ENCODE assay signal across 12 mouse cellular contexts in genomic region chr15:3978279-3978678, GRCm38 (mm10). TPM values are rescaled to one million over a fixed set of nuclear protein-coding genes. Genes with fewer than 3 reads are reported as not detected.
DNase-seq lines count a peak whose midpoint lies in the region; ATAC-seq and TF ChIP-seq lines count a peak whose summit lies in the region.
"Had no signal": no experiment of that assay in that cellular context is flagged by ENCODE, and none has a peak within 500 bp of the region (broad histone marks: within the 10 kb centered on the region; RNA-seq: fewer than 3 reads in every experiment).

No protein-coding gene starts in this region.

- no peak overlapping the region for H3K27ac ChIP-seq in forebrain, embryonic 14.5 days (ENCODE audit: low read depth, low read length)
- H3K27ac ChIP-seq in forebrain, embryonic 16.5 days (ENCODE audit: low read length): no peak overlapping the region
- H3K27ac ChIP-seq in layer of hippocampus, adult 2 months: peak overlapping the region; percentile 100; the same call in 1 of the 2 replicates
- H3K27ac ChIP-seq in midbrain, embryonic 16.5 days (ENCODE audit: low read length): no peak overlapping the region

- peak; percentile 67 for TF ChIP-seq CTCF in layer of hippocampus, adult 2 months (conservative IDR thresholded peaks at IDR 0.05)

- no peaks in the 10 kb centered on the region for H3K27me3 ChIP-seq in forebrain, embryonic 14.5 days (replicated peaks; ENCODE audit: control insufficient read depth, insufficient read depth, low read length)
- H3K27me3 ChIP-seq in forebrain, embryonic 16.5 days (replicated peaks; ENCODE audit: control insufficient read depth, insufficient read depth, low read length): no peaks in the 10 kb centered on the region
- H3K27me3 ChIP-seq in midbrain, embryonic 16.5 days (ENCODE audit: control insufficient read depth, insufficient read depth, low read depth, low read length): no peaks in the 10 kb centered on the region
- H3K27me3 ChIP-seq: embryonic facial prominence, embryonic 15.5 days had no signal

- 0 out of 2 replicates have a peak, but pooled peaks have one; percentile 12 for ATAC-seq in forebrain, embryonic 14.5 days
- ATAC-seq in forebrain, embryonic 16.5 days: no peak
- ATAC-seq in midbrain, embryonic 16.5 days: peak; percentile 23; the same call in 1 of the 2 replicates

- no peaks in the 10 kb centered on the region for H3K4me1 ChIP-seq in forebrain, embryonic 14.5 days (ENCODE audit: control insufficient read depth, insufficient read depth, low read length)
- peaks cover 3% of the 10 kb centered on the region; the same call in 1 of the 2 replicates for H3K4me1 ChIP-seq in forebrain, embryonic 16.5 days (replicated peaks; ENCODE audit: control insufficient read depth, insufficient read depth, low read length)
- no peaks in the 10 kb centered on the region for H3K4me1 ChIP-seq in midbrain, embryonic 16.5 days (ENCODE audit: control insufficient read depth, insufficient read depth, low read length)
- H3K4me1 ChIP-seq: embryonic facial prominence, embryonic 15.5 days had no signal

- no peak overlapping the region for H3K4me2 ChIP-seq in forebrain, embryonic 14.5 days (ENCODE audit: low read length)
- H3K4me2 ChIP-seq in forebrain, embryonic 16.5 days (ENCODE audit: low read length): no peak overlapping the region
- peak overlapping the region; percentile 81; the same call in 1 of the 2 replicates for H3K4me2 ChIP-seq in midbrain, embryonic 16.5 days (ENCODE audit: low read length)

- DNase-seq in forebrain, embryonic 14.5 days (ENCODE audit: low spot score): no peak
- no peak for DNase-seq in layer of hippocampus, adult 2 months (ENCODE audit: low spot score in 2 of 2)
- no peak for DNase-seq in layer of hippocampus, adult 9-11 months
- DNase-seq in NIH3T3 (ENCODE audit: low read depth): peak; percentile 8
- DNase-seq in frontal cortex, postnatal 10 days (ENCODE audit: low spot score in 2 of 2): no peak
- no peak for DNase-seq in thymus, postnatal 4 days
- DNase-seq: gastrocnemius, postnatal 36 days; kidney, adult 2 months; right cerebral cortex, postnatal 14 days had no signal

- WGBS in forebrain, embryonic 14.5 days: 93% methylated on average over 2 of the region's 2 CpGs
- 93% methylated on average over 2 of the region's 2 CpGs for WGBS in forebrain, embryonic 16.5 days
- whole genome bisulfite sequencing in midbrain, embryonic 16.5 days: 96% methylated on average over 2 of the region's 2 CpGs

- H3K4me3 ChIP-seq in forebrain, embryonic 14.5 days (ENCODE audit: low read depth, low read length): no peak overlapping the region
- no peak overlapping the region for H3K4me3 ChIP-seq in forebrain, embryonic 16.5 days (replicated peaks; ENCODE audit: low read length)
- H3K4me3 ChIP-seq in layer of hippocampus, adult 2 months: peak overlapping the region; percentile 69
- no peak overlapping the region for H3K4me3 ChIP-seq in midbrain, embryonic 16.5 days (ENCODE audit: low read depth, low read length)

- no peaks in the 10 kb centered on the region for H3K9me3 ChIP-seq in forebrain, embryonic 14.5 days (replicated peaks; ENCODE audit: control insufficient read depth, low read length)
- no peaks in the 10 kb centered on the region for H3K9me3 ChIP-seq in forebrain, embryonic 16.5 days (ENCODE audit: control insufficient read depth, low read length)
- no peaks in the 10 kb centered on the region for H3K9me3 ChIP-seq in midbrain, embryonic 16.5 days (replicated peaks; ENCODE audit: control insufficient read depth, low read length, poor library complexity, severe bottlenecking)
- H3K9me3 ChIP-seq: embryonic facial prominence, embryonic 15.5 days had no signal

- H3K9ac ChIP-seq in forebrain, embryonic 14.5 days (ENCODE audit: low read length): no peak overlapping the region
- H3K9ac ChIP-seq in forebrain, embryonic 16.5 days (replicated peaks; ENCODE audit: low read depth, low read length): no peak overlapping the region
- no peak overlapping the region for H3K9ac ChIP-seq in midbrain, embryonic 16.5 days (ENCODE audit: low read depth, low read length)

- H3K36me3 ChIP-seq in forebrain, embryonic 14.5 days (ENCODE audit: control insufficient read depth, insufficient read depth, low read length): peaks cover 3% of the 10 kb centered on the region
- peaks cover 3% of the 10 kb centered on the region; the same call in 1 of the 2 replicates for H3K36me3 ChIP-seq in forebrain, embryonic 16.5 days (ENCODE audit: control insufficient read depth, insufficient read depth)
- H3K36me3 ChIP-seq in midbrain, embryonic 16.5 days (ENCODE audit: control insufficient read depth, insufficient read depth, low read length): peaks cover 2% of the 10 kb centered on the region; the same call in 1 of the 2 replicates

RNA-seq across cellular contexts. Expression of gene Fbxo4, which starts 1.1 kb away (rescaled TPM):
- 7.9 and 8.0 TPM in 2 replicates for polyA plus RNA-seq in forebrain, embryonic 14.5 days (2014; fragmentation: Nextera tagmentation; extraction: Ambion mirVana)
- polyA plus RNA-seq in forebrain, embryonic 16.5 days (2015; fragmentation: Nextera tagmentation; extraction: Ambion mirVana): 6.2 and 9.1 TPM in 2 replicates
- 1 to 10 TPM; 9.0 to 9.6 TPM for total RNA-seq in layer of hippocampus, adult 2 months (2021)
- polyA plus RNA-seq in midbrain, embryonic 16.5 days (2015; fragmentation: Nextera tagmentation; extraction: Ambion mirVana): 7.5 and 9.5 TPM in 2 replicates

RNA-seq across cellular contexts. Expression of gene AW549877, which starts 17.3 kb away (rescaled TPM):
- 43.1 and 43.6 TPM in 2 replicates for polyA plus RNA-seq in forebrain, embryonic 14.5 days (2014; fragmentation: Nextera tagmentation; extraction: Ambion mirVana)
- polyA plus RNA-seq in forebrain, embryonic 16.5 days (2015; fragmentation: Nextera tagmentation; extraction: Ambion mirVana): 34.6 and 41.7 TPM in 2 replicates
- 10 to 100 TPM; 44.3 to 44.7 TPM for total RNA-seq in layer of hippocampus, adult 2 months (2021)
- polyA plus RNA-seq in midbrain, embryonic 16.5 days (2015; fragmentation: Nextera tagmentation; extraction: Ambion mirVana): 44.2 and 45.3 TPM in 2 replicates

RNA-seq across cellular contexts. Expression of gene Oxct1, which starts 47.9 kb away (rescaled TPM):
- 244 and 275 TPM in 2 replicates for polyA plus RNA-seq in forebrain, embryonic 14.5 days (2014; fragmentation: Nextera tagmentation; extraction: Ambion mirVana)
- polyA plus RNA-seq in forebrain, embryonic 16.5 days (2015; fragmentation: Nextera tagmentation; extraction: Ambion mirVana): 298 and 300 TPM in 2 replicates
- 100 to 1,000 TPM; 271 to 283 TPM for total RNA-seq in layer of hippocampus, adult 2 months (2021)
- 385 and 432 TPM in 2 replicates for polyA plus RNA-seq in midbrain, embryonic 16.5 days (2015; fragmentation: Nextera tagmentation; extraction: Ambion mirVana)
